Mouse (Mus musculus) MEL (cell line): Measurements from ENCODE around the gene Ltc4s. TPM values are rescaled to one million over a fixed set of nuclear protein-coding genes. Genes with fewer than 3 reads are reported as not detected.

Experiments
- DNase-seq: peaks from one replicate; pipeline ENCODE4 v3.0.0; 2011; ENCODE audit warnings: low read depth, low spot score
- H3K27ac ChIP-seq: 2 replicates; pipeline ENCODE4 v1.5.1; 2012; ENCODE audit warnings: low read depth, mild to moderate bottlenecking, control low read depth, low read length, moderate library complexity; ENCODE audit not compliant: control insufficient read depth
- H3K27me3 ChIP-seq, 2 experiments: fragments of 150-350 bp in 1 of 2; sonication (generic) in 1 of 2; 2 replicates each; pipeline ENCODE4 v1.6.1; 2012; ENCODE audit warnings: low read length in 2 of 2, mild to moderate bottlenecking in 2 of 2, improper control_type of control experiment in 1 of 2, moderate library complexity in 1 of 2; ENCODE audit not compliant: insufficient read depth in 2 of 2, control insufficient read depth in 1 of 2
- H3K36me3 ChIP-seq, 2 experiments: 2 replicates each; pipeline ENCODE4 v1.6.1; 2012 to 2014; ENCODE audit warnings: low read length in 2 of 2, improper control_type of control experiment in 1 of 2, inconsistent platforms in 1 of 2, mild to moderate bottlenecking in 1 of 2; ENCODE audit not compliant: insufficient read depth in 2 of 2, control insufficient read depth in 1 of 2
- H3K4me1 ChIP-seq, 2 experiments: fragments of 150-350 bp in 1 of 2; sonication (generic) in 1 of 2; 2 replicates each; pipeline ENCODE4 v1.6.1; 2012; ENCODE audit warnings: low read length in 2 of 2, improper control_type of control experiment in 1 of 2, mild to moderate bottlenecking in 1 of 2; ENCODE audit not compliant: insufficient read depth in 2 of 2, control insufficient read depth in 1 of 2
- H3K4me3 ChIP-seq, 2 experiments: fragments of 150-350 bp in 1 of 2; sonication (generic) in 1 of 2; 2 replicates each; pipeline ENCODE4 v1.5.1; 2012; ENCODE audit warnings: low read depth in 2 of 2, low read length in 2 of 2, mild to moderate bottlenecking in 2 of 2, moderate library complexity in 2 of 2, control low read depth in 1 of 2, improper control_type of control experiment in 1 of 2; ENCODE audit not compliant: control insufficient read depth in 1 of 2, insufficient read depth in 1 of 2
- H3K79me2 ChIP-seq: 2 replicates; pipeline ENCODE4 v1.6.1; 2012; ENCODE audit warnings: mild to moderate bottlenecking, low read length, moderate library complexity; ENCODE audit not compliant: control insufficient read depth, poor library complexity, insufficient read depth
- H3K9ac ChIP-seq: 2 replicates; pipeline ENCODE4 v1.6.1; 2012; ENCODE audit warnings: low read depth, mild to moderate bottlenecking, control low read depth, low read length, moderate library complexity; ENCODE audit not compliant: control insufficient read depth, poor library complexity, severe bottlenecking
- H3K9me3 ChIP-seq: fragments of 150-350 bp; sonication (generic); replicated peaks from 2 replicates; pipeline ENCODE4 v1.6.1; 2012; ENCODE audit warnings: mild to moderate bottlenecking, low read length, improper control_type of control experiment, moderate library complexity; ENCODE audit not compliant: insufficient read depth
- CHD1 ChIP-seq: IDR thresholded peaks from 2 replicates; pipeline ENCODE4 v1.6.1; 2012; ENCODE audit warnings: low read depth, mild to moderate bottlenecking, inconsistent platforms, low read length, improper control_type of control experiment
- E2F4 ChIP-seq: IDR thresholded peaks from 2 replicates; pipeline ENCODE4 v1.6.1; 2011; ENCODE audit warnings: low read depth, low read length, improper control_type of control experiment, borderline replicate concordance
- ELF1 ChIP-seq: IDR thresholded peaks from 2 replicates; pipeline ENCODE4 v1.6.1; 2014; ENCODE audit warnings: low read depth, mild to moderate bottlenecking, inconsistent platforms, low read length, improper control_type of control experiment, moderate library complexity
- ETS1 ChIP-seq: IDR thresholded peaks from 2 replicates; pipeline ENCODE4 v1.6.1; 2012; ENCODE audit warnings: low read depth, mild to moderate bottlenecking, inconsistent platforms, low read length, improper control_type of control experiment, moderate library complexity
- GABPA ChIP-seq: IDR thresholded peaks from 2 replicates; pipeline ENCODE4 v1.6.1; 2012; ENCODE audit warnings: low read depth, mild to moderate bottlenecking, inconsistent platforms, low read length, improper control_type of control experiment, moderate library complexity
- JUND ChIP-seq: IDR thresholded peaks from 2 replicates; pipeline ENCODE4 v1.6.1; 2011; ENCODE audit warnings: low read depth, mild to moderate bottlenecking, improper control_type of control experiment, low read length
- MAX ChIP-seq: IDR thresholded peaks from 2 replicates; pipeline ENCODE4 v1.6.1; 2011; ENCODE audit warnings: low read length, improper control_type of control experiment
- MAZ ChIP-seq: IDR thresholded peaks from 2 replicates; pipeline ENCODE4 v1.6.1; 2012; ENCODE audit warnings: low read depth, mild to moderate bottlenecking, inconsistent platforms, low read length, improper control_type of control experiment
- MEF2A ChIP-seq: IDR thresholded peaks from 2 replicates; pipeline ENCODE4 v1.6.1; 2014; ENCODE audit warnings: low read depth, mild to moderate bottlenecking, inconsistent platforms, low read length, improper control_type of control experiment; ENCODE audit not compliant: poor library complexity, insufficient replicate concordance, severe bottlenecking; ENCODE audit errors: extremely low read depth
- MXI1 ChIP-seq: IDR thresholded peaks from 2 replicates; pipeline ENCODE4 v1.6.1; 2011; ENCODE audit warnings: mild to moderate bottlenecking, low read depth, low read length, improper control_type of control experiment
- MYB ChIP-seq: IDR thresholded peaks from 2 replicates; pipeline ENCODE4 v1.6.1; 2011; ENCODE audit warnings: mild to moderate bottlenecking, low read depth, low read length, improper control_type of control experiment
- MYC ChIP-seq: IDR thresholded peaks from 2 replicates; pipeline ENCODE4 v1.6.1; 2011; ENCODE audit warnings: low read depth, mild to moderate bottlenecking, low read length, improper control_type of control experiment, moderate library complexity
- POLR2AphosphoS2 ChIP-seq: IDR thresholded peaks from 2 replicates; pipeline ENCODE4 v1.6.1; 2011; ENCODE audit warnings: low read length, improper control_type of control experiment
- RCOR1 ChIP-seq: IDR thresholded peaks from 2 replicates; pipeline ENCODE4 v1.6.1; 2012; ENCODE audit warnings: low read depth, mild to moderate bottlenecking, inconsistent platforms, low read length, improper control_type of control experiment
- TAL1 ChIP-seq: IDR thresholded peaks from 2 replicates; pipeline ENCODE4 v1.6.1; 2012; ENCODE audit warnings: mild to moderate bottlenecking, inconsistent platforms, low read length, moderate library complexity, mixed read lengths
- TCF12 ChIP-seq: IDR thresholded peaks from 2 replicates; pipeline ENCODE4 v1.6.1; 2014; ENCODE audit warnings: low read depth, mild to moderate bottlenecking, inconsistent platforms, low read length, improper control_type of control experiment, moderate library complexity
- UBTF ChIP-seq: IDR thresholded peaks from 2 replicates; pipeline ENCODE4 v1.6.1; 2012; ENCODE audit warnings: low read depth, mild to moderate bottlenecking, inconsistent platforms, low read length, improper control_type of control experiment, moderate library complexity, borderline replicate concordance; ENCODE audit not compliant: insufficient read depth
- ZMIZ1 ChIP-seq: IDR thresholded peaks from 2 replicates; pipeline ENCODE4 v1.6.1; 2012; ENCODE audit warnings: low read depth, mild to moderate bottlenecking, inconsistent platforms, low read length, improper control_type of control experiment, moderate library complexity
- ZNF384 ChIP-seq: IDR thresholded peaks from 2 replicates; pipeline ENCODE4 v1.6.1; 2012; ENCODE audit warnings: low read depth, mild to moderate bottlenecking, inconsistent platforms, low read length, improper control_type of control experiment
- polyA plus RNA-seq, 2 experiments: library from polyadenylated mRNA; stranded (reverse) in 1 of 2; unstranded in 1 of 2; fragments of >175 nt in 1 of 2; fragments of >200 nt in 1 of 2; gene quantifications; 2 replicates each; pipeline versions ENCODE4 v1.2.1 to v1.2.4; 2012; ENCODE audit warnings: low replicate concordance in 2 of 2, low read depth in 1 of 2; ENCODE audit not compliant: insufficient read length in 2 of 2, insufficient read depth in 1 of 2, missing spikeins in 1 of 2
- total RNA-seq: library from RNA; depleted of rRNA; stranded (reverse); fragments of 300-350 nt; gene quantifications from 2 replicates; pipeline ENCODE4 v1.2.3, GENCODE M21; 2012

Gene Ltc4s
- total and polyA plus RNA-seq, 3 experiments: 3.1 to 3.4 TPM; not detected in 1

GRCm38 (mm10) chr11:50256615-50257014 lies 18.2 kb upstream of the Ltc4s start (continued):
- no peak for TF ChIP-seq MEF2A

DNA sequence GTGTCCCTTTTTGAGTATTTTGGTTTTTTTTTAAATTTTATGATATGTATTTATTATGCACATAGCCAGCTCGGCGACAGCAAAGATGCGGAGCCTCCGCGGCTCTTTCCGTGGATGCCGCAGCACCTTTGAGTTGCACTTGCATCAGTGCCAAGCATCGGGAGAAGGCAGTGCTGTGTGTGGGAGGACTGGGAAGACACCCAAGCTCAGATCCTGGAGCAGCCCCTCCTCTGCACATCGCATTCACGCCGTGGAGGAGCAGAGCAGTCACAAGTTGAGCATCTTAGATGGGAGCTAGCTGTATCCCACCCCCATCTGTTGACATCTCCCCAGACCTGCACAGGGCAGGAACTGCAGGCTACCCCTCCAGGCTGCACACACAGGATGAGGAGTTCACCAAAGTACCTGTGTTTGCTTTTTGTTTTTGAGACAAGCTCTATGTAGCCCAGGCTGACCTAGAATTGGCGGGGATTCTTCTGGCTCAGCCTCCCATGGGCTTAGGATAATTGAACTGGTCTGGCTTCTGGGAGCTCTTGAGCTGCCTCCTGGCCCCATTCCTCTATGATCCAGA lies 15.7 kb upstream of the Ltc4s start:
- H3K4me3 ChIP-seq: no peak overlapping the region
- no peak overlapping the region for H3K9ac ChIP-seq
- no peaks in the 10 kb centered on the region for H3K27me3 ChIP-seq
- H3K9me3 ChIP-seq: no peaks in the 10 kb centered on the region
- no peak overlapping the region for H3K27ac ChIP-seq
- 0 out of 4 replicates have a peak, but pooled peaks cover 0 to 4% of the 10 kb centered on the region in 2 experiments for H3K4me1 ChIP-seq
- no peak for TF ChIP-seq ETS1
- no peak for TF ChIP-seq ZMIZ1
- no peak for TF ChIP-seq MXI1
- TF ChIP-seq MYC: no peak
- no peak for TF ChIP-seq MYB
- no peak for TF ChIP-seq TAL1
- no peak for TF ChIP-seq CHD1
- TF ChIP-seq MAZ: no peak
- no peak for TF ChIP-seq UBTF
- TF ChIP-seq MEF2A: no peak
- TF ChIP-seq GABPA: no peak
- no peak for TF ChIP-seq JUND
- TF ChIP-seq, all 39 proteins: peak for 0
- no peak for DNase-seq
- Histone ChIP-seq H3K36me3 (peaks cover 0 to under 1% of the 10 kb centered on the region in 2 experiments; a peak in 1 of 4 replicates), H3K79me2 (no peaks in the 10 kb centered on the region)

DNA sequence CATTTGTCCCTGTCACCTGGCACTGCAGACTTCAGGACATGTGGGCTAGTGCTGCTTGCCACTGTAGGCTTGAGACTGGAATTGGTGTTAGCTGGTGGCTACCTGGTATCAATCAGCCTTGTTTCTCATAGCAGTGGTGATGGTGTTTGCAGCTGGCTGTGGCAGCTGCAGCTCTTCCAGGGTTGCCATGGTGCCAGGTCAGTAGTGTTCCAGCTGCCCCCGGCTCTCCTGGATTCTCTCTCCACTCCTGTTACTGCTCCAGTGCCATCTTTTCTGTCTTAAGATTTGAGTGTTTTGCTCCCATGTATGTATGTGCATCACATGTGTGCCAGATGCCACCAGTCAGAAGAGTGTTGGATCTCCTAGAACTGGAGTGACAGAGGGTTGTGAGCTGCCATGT lies 15.0 kb upstream of the Ltc4s start:
- Histone ChIP-seq H3K4me1 (0 out of 4 replicates have a peak, but pooled peaks cover 0 to 4% of the 10 kb centered on the region in 2 experiments), H3K27ac (no peak overlapping the region), H3K9me3 (no peaks in the 10 kb centered on the region), H3K27me3 (no peaks in the 10 kb centered on the region), H3K9ac (no peak overlapping the region), H3K36me3 (no peaks in the 10 kb centered on the region), H3K79me2 (no peaks in the 10 kb centered on the region), H3K4me3 (no peak overlapping the region)
- no peak for DNase-seq
- TF ChIP-seq CHD1 (no peak), TAL1 (no peak), MAX (no peak), UBTF (no peak), RCOR1 (no peak), ELF1 (no peak), ZNF384 (no peak), POLR2AphosphoS2 (no peak), TCF12 (no peak), E2F4 (no peak)
